Mouse (Mus musculus) fibroblast of lung, adult 2 months (primary cell): ENCODE measurements around the gene Lztr1.
A peak's percentile ranks its signal among the peaks of the same experiment; 100 is the strongest.

Source experiments
- DNase-seq: peaks from one replicate; pipeline ENCODE4 v3.0.0-alpha.2; 2011; ENCODE audit warnings: low read depth

The Lztr1 gene

GRCm38 (mm10) chr16:17508546-17509239, at the start of gene Lztr1:
Gene Lztr1 (plus strand): TSS chr16:17508688.
- peak; percentile 81 for DNase-seq

GRCm38 (mm10) chr16:17460254-17460653, 48.2 kb upstream of the Lztr1 start:
- no peak for DNase-seq

- DNase-seq, result no peak
Observed at GRCm38 (mm10) chr16:17461596-17461995, 46.9 kb upstream of the Lztr1 start.

DNA sequence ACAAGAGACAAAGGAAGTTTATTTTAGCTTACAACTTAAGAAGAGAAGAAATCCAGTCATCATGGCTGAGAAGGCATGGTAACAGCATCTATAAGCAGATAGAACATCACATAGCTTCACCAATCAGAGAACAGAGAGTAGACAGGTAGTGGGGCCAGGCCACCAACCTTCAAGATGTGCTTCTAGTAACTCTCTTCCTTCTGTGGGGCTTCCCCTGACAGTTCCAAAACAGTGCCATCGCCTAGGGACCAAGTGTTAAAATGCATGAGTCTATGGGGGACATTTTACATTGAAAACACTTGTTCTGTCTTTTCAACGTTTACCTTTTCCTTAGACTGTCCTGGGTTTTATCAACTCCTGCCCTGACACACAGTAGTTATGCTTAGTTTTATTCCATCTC, 45.3 kb upstream of the Lztr1 start:
- DNase-seq, result no peak

DNA sequence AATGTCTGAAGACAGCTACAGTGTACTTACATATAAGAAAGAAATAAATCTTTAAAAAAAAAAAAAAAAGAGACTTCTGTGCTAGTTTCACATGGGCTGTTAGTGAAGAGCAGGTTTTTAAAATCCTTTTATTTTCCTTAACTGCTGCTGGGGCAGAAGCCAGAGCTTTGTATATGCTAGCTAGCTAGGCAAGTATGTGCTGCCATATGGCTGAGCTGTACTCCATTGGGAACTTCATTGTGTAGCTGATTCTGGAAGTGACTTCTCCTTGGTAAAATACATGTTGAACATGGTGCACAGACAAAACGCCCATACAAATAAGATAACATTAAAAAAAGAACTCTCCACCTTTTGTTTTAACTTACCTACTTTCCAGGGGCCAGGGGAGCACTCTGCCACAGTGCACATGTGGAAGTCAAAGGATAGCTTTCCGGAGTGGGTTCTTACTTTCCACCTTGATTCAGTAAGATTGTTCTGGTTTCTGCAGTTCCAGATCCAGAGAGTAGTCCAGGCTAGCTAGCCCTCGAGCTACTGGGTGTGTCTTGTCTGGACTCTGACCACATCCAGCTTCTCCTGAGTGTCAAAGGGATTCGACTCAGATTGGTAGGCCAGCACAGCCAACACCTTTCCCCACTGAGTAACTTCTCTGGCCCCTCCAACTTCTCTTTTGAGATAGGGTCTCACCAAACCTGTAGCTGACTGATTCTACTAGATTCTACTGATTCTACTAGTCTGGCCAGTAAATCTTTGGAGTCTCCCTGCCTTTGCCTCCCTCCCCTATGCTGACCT, 41.4 kb upstream of the Lztr1 start:
- DNase-seq, result no peak

GRCm38 (mm10) chr16:17472498-17472897, 36.0 kb upstream of the Lztr1 start:
- no peak for DNase-seq

DNA sequence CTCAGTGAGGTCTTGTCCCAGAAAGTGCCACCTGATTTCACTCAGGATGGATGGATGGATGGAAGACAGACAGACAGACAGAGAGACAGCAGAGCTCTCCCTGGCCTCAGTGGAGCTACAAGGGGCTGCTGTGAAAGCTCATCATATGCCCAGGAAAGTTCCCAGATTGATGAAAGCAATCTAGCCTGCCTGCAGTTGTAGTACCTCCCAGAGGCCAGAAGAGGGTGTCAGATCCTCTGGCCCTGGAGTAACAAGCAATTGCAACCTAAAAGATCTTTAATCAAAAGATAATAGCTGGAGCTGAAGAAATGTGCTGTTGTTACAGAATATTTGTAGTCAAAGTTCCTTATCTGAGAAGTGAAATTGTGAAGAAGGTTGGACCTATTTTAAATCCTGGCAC, 34.4 kb upstream of the Lztr1 start:
- no peak for DNase-seq

GRCm38 (mm10) chr16:17474761-17475160, 33.7 kb upstream of the Lztr1 start:
- no peak for DNase-seq

GRCm38 (mm10) chr16:17475326-17475725, 33.2 kb upstream of the Lztr1 start:
- no peak for DNase-seq

DNA sequence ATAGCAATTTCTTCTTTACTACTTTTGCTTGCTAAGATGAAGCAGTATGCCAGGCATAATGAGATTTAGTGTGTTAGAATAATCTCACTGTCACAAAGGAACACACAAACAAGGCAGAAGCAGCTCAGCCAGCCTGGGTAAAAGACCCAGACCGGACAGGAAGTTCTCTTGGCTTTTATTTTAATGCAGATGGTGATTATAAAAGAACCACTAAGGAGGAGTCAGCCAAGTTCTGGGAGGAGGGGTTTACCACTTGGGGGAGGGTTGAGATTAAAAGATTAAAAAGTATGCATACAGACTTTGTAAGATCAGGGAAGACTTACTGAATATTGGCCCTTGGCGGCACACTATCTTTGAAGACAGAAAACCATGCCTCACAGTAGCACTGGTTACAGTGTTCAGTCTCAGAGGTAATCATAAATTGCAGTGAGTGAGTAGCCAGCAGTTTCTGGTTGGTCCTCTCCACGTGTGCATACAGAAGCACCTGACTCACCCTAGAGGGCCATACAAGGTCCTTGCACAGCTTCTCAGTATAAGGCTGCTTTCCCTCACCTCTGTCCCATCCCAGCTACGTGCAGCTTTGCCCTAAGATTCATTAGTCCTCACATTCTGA, 30.1 kb upstream of the Lztr1 start:
- DNase-seq, result no peak

- no peak for DNase-seq
Observed at GRCm38 (mm10) chr16:17481465-17481864, 27.0 kb upstream of the Lztr1 start.

DNA sequence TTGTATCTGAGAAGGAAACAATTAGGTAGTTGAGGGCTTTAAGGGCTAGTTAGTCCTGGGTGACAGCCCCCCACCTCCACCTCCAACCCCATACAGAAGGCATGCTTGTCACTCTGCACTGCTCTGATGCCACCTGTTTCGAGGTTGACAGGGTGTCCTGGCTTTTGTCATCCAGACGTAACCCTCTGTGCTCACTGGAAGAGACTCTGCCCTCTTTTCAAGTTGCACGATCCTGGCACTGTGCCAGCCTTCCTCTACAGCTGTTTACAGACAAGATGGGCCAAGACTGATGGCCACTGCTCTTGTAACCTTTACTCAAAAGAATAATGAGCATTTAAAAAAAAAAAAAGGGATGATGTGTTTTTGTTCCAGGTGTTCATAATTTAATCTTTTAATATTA, 22.0 kb upstream of the Lztr1 start:
- no peak for DNase-seq

DNA sequence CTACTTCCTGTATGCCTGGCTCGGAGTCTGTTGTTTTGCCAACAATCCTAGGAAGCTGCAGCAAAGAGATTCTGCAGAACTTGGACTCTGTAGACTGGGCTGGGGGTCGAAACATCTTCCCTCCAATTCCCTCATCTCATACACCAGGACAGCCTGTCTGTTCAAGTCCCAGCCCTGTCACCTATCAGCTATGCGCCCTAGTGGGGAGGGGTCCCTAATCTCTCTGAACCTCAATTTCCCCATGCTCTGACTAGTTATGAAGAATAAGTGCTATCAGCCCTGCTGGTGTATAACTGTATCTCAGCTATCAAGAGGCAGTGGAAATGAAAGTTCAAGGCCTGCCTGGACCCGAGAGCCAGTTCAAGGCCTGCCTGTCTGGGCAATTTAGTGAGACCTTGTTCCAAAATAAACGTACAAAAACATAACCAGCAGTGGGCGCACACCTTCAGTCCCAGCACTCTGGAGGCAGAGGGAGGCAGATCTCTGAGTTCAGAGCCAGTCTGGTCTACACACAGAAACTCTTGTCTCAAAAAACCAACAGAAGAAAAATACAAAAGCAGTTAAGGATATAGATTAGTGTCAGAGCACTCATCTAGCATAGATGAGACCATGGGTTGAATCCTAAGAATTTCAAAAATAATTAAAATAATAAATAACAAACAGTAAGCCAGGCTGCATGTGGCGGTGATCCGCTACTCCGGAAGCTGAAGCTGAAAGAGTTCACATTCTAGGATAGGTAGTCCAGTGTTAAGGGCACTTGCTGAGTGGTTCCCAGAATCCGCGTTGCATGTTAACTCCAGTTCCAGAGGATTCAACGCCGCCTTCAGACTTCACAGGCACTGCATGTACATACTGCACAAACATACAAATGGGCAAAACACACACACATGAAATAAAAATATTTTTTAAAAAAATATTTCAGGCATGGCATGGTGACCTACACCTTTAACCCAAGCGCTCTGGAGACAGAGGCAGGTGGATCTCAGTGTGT, 19.7 kb upstream of the Lztr1 start:
- no peak for DNase-seq

DNA sequence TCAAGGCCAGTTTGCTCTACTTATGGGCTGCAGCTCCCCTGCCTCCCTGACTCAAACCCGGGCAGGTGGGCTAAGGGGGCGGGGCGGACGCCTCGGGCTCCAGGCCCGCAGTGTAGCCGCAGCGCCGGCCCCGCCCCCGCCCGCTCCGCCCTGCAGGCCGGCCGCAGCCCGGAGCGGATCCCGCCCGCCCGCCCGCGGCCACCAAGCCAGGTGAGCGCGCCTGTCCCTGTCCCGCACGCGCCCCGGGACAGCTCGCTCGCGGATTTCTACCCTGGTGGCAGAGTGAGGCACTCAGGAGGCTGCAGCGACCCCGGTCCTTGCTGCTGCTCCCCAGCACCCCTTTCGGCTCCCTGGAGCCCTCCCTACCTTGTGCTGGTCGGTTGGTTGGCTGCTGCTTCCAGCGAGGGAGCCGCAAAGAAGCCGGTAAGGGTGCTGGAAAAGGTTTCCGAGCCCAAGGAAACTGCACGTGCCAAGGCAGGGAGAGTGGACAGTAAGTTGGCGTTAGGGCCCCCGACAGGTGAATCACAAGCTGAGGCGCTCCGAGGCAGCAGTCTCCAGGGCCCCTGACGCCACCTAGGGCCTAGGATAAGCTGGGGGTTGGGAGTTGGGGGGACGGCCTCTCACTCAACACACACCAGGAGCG, 18.9 kb upstream of the Lztr1 start, which contains the start of gene Aifm3:
Aifm3 (plus strand) TSS at position 143 of the 643 bp plus-strand sequence.
- DNase-seq, result no peak

DNA sequence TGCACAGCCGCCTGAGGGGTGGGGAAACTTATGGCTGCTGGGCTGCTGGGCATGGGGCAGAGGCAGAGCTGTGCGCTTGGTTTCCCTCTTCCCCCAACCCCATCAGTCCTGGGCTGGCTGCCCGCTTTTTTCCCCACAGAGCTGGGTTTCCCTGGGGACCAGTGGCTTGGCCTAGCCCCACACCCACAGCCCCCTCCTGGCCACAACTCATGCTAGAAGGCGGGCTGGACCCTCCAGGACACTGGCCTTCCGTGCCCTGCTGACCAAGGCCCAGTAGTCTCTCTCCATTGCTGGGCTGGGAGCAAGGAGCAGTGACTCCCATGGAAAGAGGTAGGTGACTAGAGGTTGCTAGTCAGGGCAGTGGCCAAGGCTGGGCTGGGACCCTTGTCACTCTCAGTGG, 17.3 kb upstream of the Lztr1 start:
- no peak for DNase-seq

DNA sequence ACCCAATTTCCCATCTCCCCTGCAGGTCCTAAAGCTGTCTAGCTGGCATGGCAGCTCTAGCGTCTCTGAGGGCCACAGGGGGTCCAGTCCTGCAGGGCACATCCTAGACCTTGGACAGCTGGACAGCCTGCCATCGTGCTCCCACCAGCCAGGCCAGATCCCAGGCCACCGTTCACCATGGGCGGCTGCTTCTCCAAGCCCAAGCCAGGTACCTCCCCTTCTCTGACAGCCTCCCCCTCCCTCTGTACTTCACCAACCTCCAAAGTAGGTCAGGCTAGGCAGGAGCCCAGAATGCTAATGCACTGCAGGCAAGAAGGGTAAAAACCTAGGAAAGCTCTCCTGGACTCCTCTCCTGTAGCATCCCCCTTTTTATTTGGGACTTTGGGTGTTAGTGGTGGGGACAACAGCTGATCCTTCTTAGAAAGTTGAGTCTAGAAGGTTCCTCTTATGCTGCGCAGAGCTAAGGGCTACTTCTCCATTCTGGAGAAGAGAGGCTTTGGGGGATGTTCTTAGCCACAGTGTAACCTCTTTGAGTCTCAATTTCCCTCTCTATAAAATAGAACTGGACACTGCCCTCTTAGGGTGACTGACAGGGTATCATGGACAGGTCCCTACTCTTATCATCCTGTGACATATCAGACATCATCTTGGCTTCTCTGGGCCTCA, 16.5 kb upstream of the Lztr1 start:
- no peak for DNase-seq

GRCm38 (mm10) chr16:17496499-17497305, 11.8 kb upstream of the Lztr1 start:
- no peak for DNase-seq

DNA sequence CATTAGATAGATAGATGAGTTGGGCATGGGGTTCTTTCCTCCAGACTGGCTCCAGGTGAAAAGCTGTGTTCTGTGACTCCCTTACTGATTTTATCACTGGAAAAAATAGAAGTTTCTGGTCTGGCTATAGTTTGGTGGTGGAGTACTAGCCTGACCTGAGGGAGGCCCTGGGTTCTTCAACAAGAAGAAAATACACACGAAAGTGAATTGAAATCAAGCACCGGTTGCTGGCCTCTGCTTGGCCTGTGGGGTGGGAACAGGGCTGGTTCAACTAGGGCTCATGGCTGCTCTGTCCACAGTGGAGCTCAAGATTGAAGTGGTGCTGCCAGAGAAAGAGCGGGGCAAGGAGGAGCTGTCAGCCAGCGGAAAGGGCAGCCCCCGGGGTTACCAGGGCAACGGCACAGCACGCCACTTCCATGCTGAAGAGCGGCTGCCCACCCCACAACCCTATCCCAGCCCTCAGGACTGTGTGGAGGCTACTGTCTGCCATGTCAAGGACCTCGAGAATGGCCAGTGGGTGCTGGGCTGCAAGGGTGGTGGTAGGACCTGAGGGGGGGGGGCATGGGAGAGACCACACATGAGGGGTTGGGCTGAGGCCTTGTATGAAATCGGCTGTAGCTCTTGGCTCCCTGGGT, 9.1 kb upstream of the Lztr1 start:
- no peak for DNase-seq

DNA sequence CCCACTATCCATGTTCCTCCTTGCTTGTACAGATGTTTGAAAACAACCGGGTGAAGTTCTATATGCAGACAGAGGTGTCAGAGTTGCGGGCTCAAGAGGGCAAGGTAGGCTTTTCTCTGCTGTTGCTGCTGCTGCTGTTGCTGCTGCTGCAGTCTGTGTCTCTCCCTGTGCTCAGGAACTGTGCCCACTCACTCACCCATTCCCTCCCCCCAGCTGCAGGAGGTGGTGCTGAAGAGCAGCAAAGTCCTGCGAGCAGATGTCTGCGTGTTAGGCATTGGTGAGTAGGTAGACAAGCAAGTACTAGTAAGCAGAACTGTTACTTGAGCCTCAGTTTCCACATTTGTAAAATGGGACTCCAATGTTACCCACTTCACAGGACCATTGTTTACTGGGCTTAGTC, 5.8 kb upstream of the Lztr1 start:
- DNase-seq, result no peak
